Mouse (Mus musculus): ENCODE measurements around the gene Gm26620. TPM values are rescaled to one million over a fixed set of nuclear protein-coding genes. Genes with fewer than 3 reads are reported as not detected.
A peak's percentile ranks its signal among the peaks of the same experiment; 100 is the strongest.

Gm26620 gene
- total RNA-seq, 2 experiments from 2014 or later, result 0.31 to 0.34 TPM

DNA sequence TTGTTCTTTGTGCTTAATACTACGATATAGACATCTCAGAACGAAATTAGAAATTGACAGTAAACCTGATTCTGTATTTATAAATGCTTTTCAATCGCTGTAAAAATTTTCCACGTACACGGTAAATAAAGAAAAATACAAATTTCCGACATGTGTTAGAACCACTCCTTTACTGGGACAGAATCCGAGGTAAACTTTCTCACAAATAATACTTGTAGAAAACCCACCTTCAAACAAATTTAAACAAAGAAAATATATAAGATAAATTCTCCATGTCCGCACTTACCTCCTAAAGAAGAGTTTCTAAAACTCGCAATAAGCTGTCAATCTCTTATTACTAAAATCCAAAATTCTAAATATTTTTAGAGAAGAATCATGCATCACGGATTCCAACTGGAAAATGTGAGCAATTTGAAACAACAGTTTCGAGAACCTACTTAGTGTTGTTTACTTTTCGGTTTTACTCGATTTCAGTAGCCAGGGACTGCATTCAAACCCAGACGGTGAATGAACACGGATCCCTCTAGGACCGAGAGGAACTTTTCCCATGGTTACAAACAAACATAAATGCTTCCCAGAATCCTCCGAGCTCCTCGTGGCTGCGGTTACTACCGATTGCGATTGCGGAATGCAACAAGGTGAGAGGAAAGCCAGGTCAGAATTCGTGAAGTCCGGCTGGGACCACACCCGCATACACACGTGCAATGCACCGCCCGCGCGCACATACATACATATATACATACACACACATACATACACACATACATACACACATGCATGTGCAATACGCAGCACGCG is 16.6 kb upstream of the Gm26620 start:
- DNase-seq (ENCODE audit: low spot score), result peak; percentile 26
- intact Hi-C loops (cut with DNase I), result loop anchor here (2.0 kb wide), 1 partner anchor 16 kb away; the partner anchor contains the start of genes Dusp12 and Gm26620

DNA sequence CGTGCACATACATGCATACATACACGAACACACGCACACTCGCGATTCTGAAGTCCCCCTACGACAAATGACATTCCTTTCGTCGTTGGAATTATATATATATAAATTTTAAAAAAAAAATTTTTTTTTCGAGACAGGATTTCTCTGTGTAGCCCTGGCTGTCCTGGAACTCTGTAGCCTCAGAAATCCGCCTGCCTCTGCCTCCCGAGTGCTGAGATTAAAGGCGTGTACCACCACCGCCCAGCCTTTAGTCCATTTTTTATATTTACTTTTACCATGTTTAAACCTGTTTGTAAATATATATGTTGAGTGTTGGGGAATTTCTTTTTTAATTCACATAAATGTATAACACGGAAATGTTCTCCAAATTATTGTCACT is 16.0 kb upstream of the Gm26620 start:
- DNase-seq (ENCODE audit: low spot score), result no peak
- intact Hi-C loops (cut with DNase I), result loop anchor here (2.0 kb wide), 1 partner anchor 16 kb away; the partner anchor contains the start of genes Dusp12 and Gm26620

DNA sequence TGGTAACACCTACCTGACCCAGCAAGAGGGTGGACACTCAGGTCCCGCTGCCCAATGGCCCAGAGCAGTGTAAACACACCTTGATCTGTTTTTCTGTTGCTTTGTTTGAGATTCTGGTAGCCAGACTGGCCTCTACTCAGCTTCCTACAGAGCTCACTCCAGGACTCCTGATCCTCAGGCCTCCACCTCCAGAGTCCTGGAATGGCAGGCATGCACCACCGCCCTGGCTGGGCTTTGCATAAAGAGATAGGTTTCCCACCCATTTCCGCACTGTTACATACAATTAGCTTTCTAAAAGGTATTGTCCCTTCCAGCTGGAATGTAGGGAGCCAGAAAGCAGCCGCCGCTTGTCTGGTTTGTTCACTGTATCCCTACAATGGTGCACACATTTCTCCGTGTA is 13.5 kb upstream of the Gm26620 start:
- intact Hi-C loops (cut with DNase I), result no loop called here
- DNase-seq (ENCODE audit: low spot score), result no peak

GRCm38 (mm10) chr1:170871961-170872360 is 12.9 kb upstream of the Gm26620 start:
- DNase-seq (ENCODE audit: low spot score), result no peak

DNA sequence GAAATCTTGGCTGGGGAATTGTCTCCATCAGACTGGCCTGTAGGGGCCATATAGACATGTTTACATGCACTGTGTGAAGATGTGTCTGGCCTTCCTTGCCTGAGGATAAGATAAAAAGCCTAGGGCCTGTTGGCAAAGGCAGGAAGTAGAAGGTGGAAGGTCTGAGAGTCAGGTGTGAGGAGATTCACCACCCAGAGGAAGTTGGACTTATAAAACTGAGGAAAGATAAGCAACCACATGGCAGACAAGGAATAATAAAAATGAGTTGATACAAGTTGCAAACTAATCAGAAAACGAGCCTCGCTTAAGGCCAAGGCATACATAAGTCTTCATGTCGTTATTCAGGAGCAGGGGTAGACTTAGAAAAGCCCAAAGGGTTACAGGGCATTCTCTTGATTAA is 9.2 kb upstream of the Gm26620 start:
- no peak for DNase-seq (ENCODE audit: low spot score)
- intact Hi-C loops (cut with DNase I), result no loop called here

More at GRCm38 (mm10) chr1:170871961-170872360, 12.9 kb upstream of the Gm26620 start:
- intact Hi-C loops (cut with DNase I), result no loop called here

DNA sequence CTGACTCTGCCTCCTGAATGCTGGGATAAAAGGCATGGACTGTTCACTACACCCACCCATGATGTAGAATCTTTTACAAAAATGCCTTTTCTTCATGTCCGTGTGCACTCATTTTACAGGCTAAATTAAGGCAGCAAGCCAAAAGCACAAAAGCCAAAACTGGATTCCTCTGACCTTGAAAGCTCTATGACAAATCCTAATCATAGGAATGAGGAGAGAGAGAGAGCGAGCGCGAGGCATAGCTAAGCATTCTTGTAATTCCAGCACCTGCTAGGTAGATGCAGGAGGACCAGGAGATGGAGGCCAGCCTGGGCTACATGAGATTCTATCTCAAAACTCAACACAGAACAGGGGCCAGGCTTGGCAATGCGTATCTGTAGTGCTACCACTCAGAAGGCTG is 8.0 kb upstream of the Gm26620 start:
- intact Hi-C loops (cut with DNase I), result no loop called here

GRCm38 (mm10) chr1:170882915-170883485 is 1.9 kb upstream of the Gm26620 start:
- DNase-seq (ENCODE audit: low spot score), result no peak
- intact Hi-C loops (cut with DNase I), result no loop called here

More for the DNA sequence above, 8.0 kb upstream of the Gm26620 start:
- no peak for DNase-seq (ENCODE audit: low spot score)

DNA sequence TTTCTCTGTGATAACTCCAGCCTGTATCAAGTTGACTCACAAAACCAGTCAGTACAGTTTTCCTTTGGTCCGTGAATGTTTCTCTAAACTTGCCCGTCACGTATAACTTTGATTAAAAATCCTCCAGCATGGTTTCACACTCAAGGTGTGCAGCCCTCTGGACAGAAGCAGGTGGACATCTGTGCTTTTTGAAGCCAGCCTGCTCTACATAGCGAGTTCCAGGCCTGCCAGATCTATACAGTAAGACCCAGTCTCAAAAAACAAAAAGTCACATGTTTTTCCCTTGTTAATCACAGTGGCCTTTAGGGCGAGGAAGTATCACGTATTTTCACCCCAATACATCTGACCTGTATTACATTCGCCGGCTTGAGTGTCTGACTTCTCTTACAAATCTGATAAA is 475 bp upstream of the Gm26620 start:
- intact Hi-C loops (cut with DNase I), result loop anchor here (2.0 kb wide), 1 partner anchor 16 kb away; no protein-coding TSS in a partner anchor
- DNase-seq (ENCODE audit: low spot score), result no peak

DNA sequence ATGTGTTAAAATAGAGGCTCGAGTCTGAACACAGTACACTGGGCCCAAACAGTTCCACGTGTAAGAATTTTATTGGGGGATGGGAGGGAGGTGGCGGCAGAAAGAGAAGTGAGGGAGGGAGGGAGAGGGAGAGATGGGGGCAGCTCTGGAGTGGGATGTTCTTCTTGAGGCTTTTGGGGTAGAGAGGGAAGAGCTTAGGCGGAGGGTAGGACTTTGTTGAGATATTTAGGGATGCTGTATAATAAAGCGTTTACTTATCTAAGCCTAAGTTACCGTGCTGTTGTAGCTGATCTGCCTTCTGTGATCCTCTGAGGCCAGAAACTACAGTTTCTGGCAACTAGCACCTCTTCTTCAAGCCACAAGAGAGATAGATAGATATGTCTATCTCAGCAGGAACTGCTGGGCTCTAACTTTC is 1.2 kb downstream of the Gm26620 start:
- intact Hi-C loops (cut with DNase I), result no loop called here
- DNase-seq (ENCODE audit: low spot score), result no peak

DNA sequence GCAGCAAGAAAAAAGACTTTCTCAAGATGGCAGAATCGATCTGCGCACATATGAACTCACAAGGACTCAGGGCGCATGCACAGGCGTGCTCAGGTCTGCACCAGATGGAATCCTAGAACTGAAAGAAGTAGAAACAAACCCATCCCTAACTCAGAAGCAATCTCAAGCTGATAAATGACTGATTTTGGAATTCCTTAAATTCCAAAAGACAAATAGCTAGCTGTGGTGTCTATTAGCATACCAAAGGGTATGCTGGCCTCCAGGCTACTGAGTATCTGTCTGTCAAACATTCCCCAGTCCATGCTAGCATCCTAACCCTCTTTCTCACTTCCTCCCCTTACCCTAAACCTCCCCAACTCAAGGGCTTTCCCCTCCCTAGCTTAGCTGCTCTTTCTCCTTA is 4.4 kb downstream of the Gm26620 start:
- intact Hi-C loops (cut with DNase I), result no loop called here
- no peak for DNase-seq (ENCODE audit: low spot score)

GRCm38 (mm10) chr1:170891646-170892045 is 6.8 kb downstream of the Gm26620 start:
- no peak for DNase-seq (ENCODE audit: low spot score)
- intact Hi-C loops (cut with DNase I), result no loop called here

GRCm38 (mm10) chr1:170892279-170892678 is 7.4 kb downstream of the Gm26620 start:
- DNase-seq (ENCODE audit: low spot score), result no peak
- intact Hi-C loops (cut with DNase I), result no loop called here

DNA sequence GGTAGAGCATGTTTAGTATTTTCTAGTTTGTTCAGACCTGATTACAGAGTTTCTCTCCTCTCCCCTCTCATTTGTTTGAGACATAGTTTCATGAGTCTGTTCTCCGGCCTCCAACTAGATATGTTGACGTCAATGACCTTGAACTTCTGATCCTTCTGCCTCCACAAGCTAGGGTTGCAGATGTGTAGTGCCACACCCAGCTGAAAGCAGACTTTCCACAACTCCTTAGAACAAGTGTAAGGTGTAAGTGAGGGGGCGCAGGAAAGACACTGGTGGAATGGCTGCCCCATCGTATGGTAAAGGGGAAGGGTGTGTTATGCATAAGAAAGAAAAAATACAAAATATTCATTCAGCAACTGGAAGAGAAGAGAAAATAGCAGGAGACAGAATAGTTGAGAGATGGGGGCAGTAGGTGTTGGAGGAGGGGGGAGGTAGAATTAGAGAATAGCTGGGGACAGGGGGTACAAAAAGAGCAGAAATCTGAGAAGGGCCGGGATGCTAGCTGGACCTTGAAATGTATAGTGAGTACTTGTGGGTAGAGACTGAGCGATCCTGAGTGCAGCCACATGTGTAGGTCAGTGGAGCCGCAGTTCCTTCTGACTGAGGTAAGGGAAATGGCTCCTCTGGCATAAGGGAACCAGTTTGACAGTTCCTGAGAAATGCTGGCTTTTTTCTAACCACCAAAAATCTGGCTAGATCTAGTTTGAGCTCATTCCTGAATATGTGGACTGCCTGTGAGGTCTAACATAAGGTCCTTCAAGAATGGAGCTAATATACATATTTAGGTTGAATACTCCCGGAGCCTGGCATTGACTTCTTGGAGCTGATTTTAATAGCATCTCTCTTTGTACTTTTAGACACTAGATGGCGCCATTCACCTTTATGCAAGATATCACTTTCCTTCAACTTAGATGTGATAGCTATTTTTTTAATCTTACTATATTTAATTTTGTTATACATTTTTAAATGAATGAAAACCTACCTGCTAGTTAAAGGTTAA is 10.0 kb downstream of the Gm26620 start:
- DNase-seq (ENCODE audit: low spot score), result no peak
- intact Hi-C loops (cut with DNase I), result no loop called here

GRCm38 (mm10) chr1:170896651-170897281 is 11.9 kb downstream of the Gm26620 start:
- intact Hi-C loops (cut with DNase I), result no loop called here
- no peak for DNase-seq (ENCODE audit: low spot score)

DNA sequence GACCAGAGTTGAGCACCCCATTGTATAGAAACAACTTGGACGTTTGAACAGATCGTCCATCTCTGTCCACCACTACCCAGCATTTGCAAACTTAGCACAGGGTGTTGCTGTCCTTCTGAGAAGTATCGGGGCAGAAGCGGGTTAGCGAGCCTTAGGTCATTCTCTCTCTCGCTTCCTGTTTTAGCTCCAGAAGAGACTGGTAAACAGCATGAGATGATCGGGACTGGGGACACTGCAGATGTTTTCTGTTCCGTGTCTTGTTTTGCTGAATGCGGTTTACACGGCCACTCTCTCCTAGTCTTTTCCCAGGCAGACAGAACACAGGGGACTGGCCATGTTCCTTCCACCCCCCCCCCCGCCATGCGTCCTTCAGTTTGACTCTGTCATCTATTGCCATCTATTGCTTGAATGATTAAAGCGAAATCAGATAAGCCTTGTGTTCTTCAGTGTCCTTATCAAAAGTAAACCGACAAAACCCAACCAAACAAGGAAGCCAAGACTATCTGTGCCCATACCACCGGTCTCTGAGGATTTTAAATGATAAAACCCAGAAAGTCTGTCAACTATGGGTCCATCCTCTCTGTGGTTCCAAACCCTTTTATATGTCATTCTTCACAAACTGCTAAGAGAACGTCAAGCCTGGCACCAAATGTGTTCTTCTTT is 13.7 kb downstream of the Gm26620 start:
- intact Hi-C loops (cut with DNase I), result no loop called here
- DNase-seq (ENCODE audit: low spot score), result no peak

DNA sequence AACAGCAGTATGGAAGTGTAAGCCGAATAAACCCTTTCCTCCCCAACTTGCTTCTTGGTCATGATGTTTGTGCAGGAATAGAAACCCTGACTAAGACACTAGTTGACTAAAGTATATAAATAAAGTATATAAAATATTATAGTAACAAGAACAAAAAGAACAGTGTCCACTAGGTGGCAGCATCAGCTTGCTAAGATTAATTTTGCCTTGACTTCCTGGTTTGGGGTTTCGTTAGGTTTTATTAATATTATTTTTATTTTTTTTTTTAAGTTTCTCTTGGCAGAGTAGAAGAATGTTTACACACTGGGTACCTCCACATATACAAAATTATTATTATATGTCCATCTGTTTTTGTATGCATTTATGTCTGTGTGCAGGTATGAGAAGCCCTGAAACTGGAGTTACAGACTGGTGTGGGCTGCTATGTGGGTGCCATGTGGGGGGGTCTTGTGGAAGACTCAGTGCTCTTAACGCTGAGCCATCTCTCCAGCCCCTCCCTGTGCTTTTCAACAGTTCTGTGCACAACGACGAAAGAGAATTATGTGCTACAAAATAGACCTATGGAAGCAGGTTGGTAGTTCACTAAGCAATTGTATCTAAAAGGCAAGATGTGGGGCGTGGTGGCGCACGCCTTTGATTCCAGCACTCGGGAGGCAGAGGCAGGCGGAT is 16.1 kb downstream of the Gm26620 start:
- DNase-seq (ENCODE audit: low spot score), result no peak
- intact Hi-C loops (cut with DNase I), result loop anchor here (1.0 kb wide), 2 partner anchors 91 to 95 kb away; no protein-coding TSS in a partner anchor

GRCm38 (mm10) chr1:170901536-170902238 is 16.8 kb downstream of the Gm26620 start:
- DNase-seq (ENCODE audit: low spot score), result peak; percentile 33
- intact Hi-C loops (cut with DNase I), result loop anchor here (1.0 kb wide), 2 partner anchors 91 to 95 kb away; no protein-coding TSS in a partner anchor

GRCm38 (mm10) chr1:170903485-170903884 is 18.6 kb downstream of the Gm26620 start:
- no peak for DNase-seq (ENCODE audit: low spot score)
- intact Hi-C loops (cut with DNase I), result no loop called here

Data from heart, postnatal 25 days (tissue).